Mouse (Mus musculus): ENCODE data around the gene Ano1. TPM values are rescaled to one million over a fixed set of nuclear protein-coding genes. Genes with fewer than 3 reads are reported as not detected.

Gene Ano1
- total and polyA plus RNA-seq, 2 experiments from 2014 or later = 5.8 to 8.3 TPM

DNA sequence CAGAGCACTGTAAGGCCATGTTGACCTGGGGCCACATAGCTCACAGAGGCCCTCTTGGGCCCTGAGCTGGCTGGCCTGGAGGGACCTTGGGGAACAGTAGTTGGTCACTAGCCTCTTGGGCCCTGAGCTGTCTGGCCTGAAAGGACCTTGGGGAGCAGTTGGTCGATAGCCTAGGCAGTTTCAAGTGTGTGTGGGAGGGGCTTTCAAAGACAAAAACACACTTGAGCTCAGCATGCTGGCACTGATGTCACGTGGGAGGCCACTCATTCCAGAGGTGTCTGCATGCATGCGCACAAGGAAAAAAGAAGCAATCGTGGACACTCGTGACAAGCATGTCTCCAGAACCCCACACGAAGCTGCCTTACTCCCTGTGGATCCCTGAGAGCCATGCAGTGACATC lies 136.4 kb downstream of the Ano1 start:
- no peaks in the 10 kb centered on the region for H3K36me3 ChIP-seq (ENCODE audit: insufficient read depth, low read length)
- no peaks in the 10 kb centered on the region for H3K9me3 ChIP-seq (ENCODE audit: low read length)
- no peak overlapping the region for H3K4me2 ChIP-seq (ENCODE audit: low read depth, low read length)
- H3K4me1 ChIP-seq (ENCODE audit: insufficient read depth, low read length) = no peaks in the 10 kb centered on the region; the same call in 1 of the 2 replicates
- TF ChIP-seq CTCF (IDR thresholded peaks at IDR 0.05; ENCODE audit: low read depth) = no peak
- H3K9ac ChIP-seq (replicated peaks; ENCODE audit: low read length) = no peak overlapping the region
- no peaks in the 10 kb centered on the region for H3K27me3 ChIP-seq (ENCODE audit: insufficient read depth, low read length)
- 72% methylated on average over 6 of the region's 6 CpGs for WGBS
- ATAC-seq (no peak), DNase-seq (ENCODE audit: low spot score) (no peak)
- H3K4me3 ChIP-seq (ENCODE audit: low read length) = no peak overlapping the region
- no peak overlapping the region for H3K27ac ChIP-seq

DNA sequence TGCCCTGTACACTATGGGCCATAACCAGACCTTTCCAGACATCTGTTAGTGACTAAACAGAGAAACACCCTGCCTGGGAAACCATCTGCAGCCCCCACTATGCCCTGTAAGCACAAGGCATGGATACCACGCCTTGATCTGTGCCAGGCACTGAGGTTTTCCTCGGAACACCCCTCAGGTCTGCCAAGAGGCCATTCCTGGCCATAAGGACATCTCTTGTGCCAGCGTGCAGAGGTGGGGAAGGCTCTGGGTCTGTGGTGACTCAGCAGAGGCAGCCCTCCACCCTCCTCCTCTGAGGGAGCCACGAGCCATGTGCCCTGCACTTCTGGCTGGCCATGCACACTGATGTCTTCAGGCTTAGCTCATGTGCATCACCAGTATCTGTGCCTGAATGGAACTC lies 138.9 kb downstream of the Ano1 start:
- no peak overlapping the region for H3K4me2 ChIP-seq (ENCODE audit: low read depth, low read length)
- no peaks in the 10 kb centered on the region; the same call in 1 of the 2 replicates for H3K4me1 ChIP-seq (ENCODE audit: insufficient read depth, low read length)
- WGBS = 60% methylated on average over 4 of the region's 4 CpGs
- ATAC-seq (peak; percentile 58), DNase-seq (ENCODE audit: low spot score) (peak; percentile 35)
- no peak overlapping the region for H3K27ac ChIP-seq
- no peak overlapping the region for H3K4me3 ChIP-seq (ENCODE audit: low read length)
- H3K9ac ChIP-seq (replicated peaks; ENCODE audit: low read length) = no peak overlapping the region
- H3K27me3 ChIP-seq (ENCODE audit: insufficient read depth, low read length) = no peaks in the 10 kb centered on the region
- no peaks in the 10 kb centered on the region for H3K36me3 ChIP-seq (ENCODE audit: insufficient read depth, low read length)
- no peak for TF ChIP-seq CTCF (IDR thresholded peaks at IDR 0.05; ENCODE audit: low read depth)
- no peaks in the 10 kb centered on the region for H3K9me3 ChIP-seq (ENCODE audit: low read length)

DNA sequence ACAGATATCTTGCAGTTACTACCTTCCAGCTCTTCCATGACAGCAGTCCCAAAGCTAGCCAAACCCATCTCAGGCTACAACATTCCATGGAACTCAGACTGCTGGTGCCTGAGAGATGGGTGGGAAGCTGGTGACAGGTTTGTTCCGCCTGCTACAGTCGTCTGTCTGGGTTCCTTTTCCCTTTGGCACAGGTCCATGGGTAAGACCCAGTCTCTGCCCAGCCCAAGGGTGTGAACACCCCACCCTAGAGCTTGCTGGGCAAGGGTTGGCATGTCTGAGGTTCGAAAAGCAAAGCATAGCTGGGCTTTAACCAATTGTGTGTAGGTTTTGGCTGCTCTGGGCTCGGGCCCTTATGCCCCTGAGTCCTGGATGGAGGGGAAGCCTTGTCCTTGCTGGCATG lies 139.4 kb downstream of the Ano1 start:
- Histone ChIP-seq H3K4me1 (ENCODE audit: insufficient read depth, low read length) (no peaks in the 10 kb centered on the region; the same call in 1 of the 2 replicates), H3K27me3 (ENCODE audit: insufficient read depth, low read length) (no peaks in the 10 kb centered on the region), H3K4me2 (ENCODE audit: low read depth, low read length) (no peak overlapping the region), H3K9ac (replicated peaks; ENCODE audit: low read length) (no peak overlapping the region), H3K36me3 (ENCODE audit: insufficient read depth, low read length) (no peaks in the 10 kb centered on the region), H3K4me3 (ENCODE audit: low read length) (no peak overlapping the region), H3K27ac (no peak overlapping the region), H3K9me3 (ENCODE audit: low read length) (no peaks in the 10 kb centered on the region)
- DNase-seq (ENCODE audit: low spot score) (no peak), ATAC-seq (0 out of 2 replicates have a peak, but pooled peaks have one; percentile 8)
- TF ChIP-seq CTCF (IDR thresholded peaks at IDR 0.05; ENCODE audit: low read depth) = no peak
- WGBS = 57% methylated on average over 4 of the region's 4 CpGs

DNA sequence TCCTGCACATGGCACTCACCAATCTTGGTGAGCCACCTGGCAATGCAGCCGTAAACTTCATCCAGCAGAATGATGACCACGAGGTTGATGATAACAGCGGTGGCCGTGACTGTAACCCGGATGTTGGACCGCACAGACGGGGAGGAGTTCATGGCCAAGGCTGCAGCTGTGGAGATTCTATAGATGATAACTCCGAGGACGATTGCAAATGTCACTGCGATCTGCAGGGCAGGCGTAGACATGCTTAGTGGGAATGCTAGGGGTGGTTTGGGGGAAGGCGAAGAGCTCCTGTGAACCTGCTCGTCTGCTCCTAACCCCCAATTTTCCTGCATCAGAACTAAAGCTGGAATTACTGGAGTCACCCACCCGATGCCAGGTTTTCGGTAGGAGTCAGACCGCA lies 140.2 kb downstream of the Ano1 start:
- H3K36me3 ChIP-seq (ENCODE audit: insufficient read depth, low read length) = no peaks in the 10 kb centered on the region
- no peaks in the 10 kb centered on the region for H3K27me3 ChIP-seq (ENCODE audit: insufficient read depth, low read length)
- no peaks in the 10 kb centered on the region; the same call in 1 of the 2 replicates for H3K4me1 ChIP-seq (ENCODE audit: insufficient read depth, low read length)
- no peak overlapping the region for H3K4me2 ChIP-seq (ENCODE audit: low read depth, low read length)
- no peak overlapping the region for H3K27ac ChIP-seq
- no peak for DNase-seq (ENCODE audit: low spot score)
- no peaks in the 10 kb centered on the region for H3K9me3 ChIP-seq (ENCODE audit: low read length)
- no peak overlapping the region for H3K4me3 ChIP-seq (ENCODE audit: low read length)
- no peak overlapping the region for H3K9ac ChIP-seq (replicated peaks; ENCODE audit: low read length)
- no peak for ATAC-seq
- WGBS = 94% methylated on average over 16 of the region's 16 CpGs
- no peak for TF ChIP-seq CTCF (IDR thresholded peaks at IDR 0.05; ENCODE audit: low read depth)

DNA sequence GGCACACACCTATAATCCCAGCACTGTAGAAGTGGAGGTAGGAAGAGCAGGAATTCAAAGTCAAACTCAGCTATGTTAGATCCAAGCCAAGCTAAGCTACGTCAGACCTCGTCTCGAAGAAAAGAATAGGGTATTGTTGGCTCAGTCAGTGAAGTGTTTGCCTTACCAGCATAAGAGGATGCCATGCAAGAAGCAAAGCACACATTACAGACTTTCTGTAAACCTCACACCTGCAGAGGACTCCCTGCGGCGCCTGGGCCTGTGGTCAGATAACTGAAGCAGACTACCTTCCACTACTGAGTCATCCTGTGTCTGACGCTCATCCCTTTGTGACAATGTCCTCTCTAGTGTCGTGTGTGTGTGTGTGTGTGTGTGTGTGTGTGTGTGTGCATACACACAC lies 142.2 kb downstream of the Ano1 start:
- Histone ChIP-seq H3K9me3 (ENCODE audit: low read length) (no peaks in the 10 kb centered on the region), H3K4me2 (ENCODE audit: low read depth, low read length) (no peak overlapping the region), H3K4me3 (ENCODE audit: low read length) (no peak overlapping the region), H3K36me3 (ENCODE audit: insufficient read depth, low read length) (no peaks in the 10 kb centered on the region), H3K4me1 (ENCODE audit: insufficient read depth, low read length) (no peaks in the 10 kb centered on the region; the same call in 1 of the 2 replicates), H3K27me3 (ENCODE audit: insufficient read depth, low read length) (no peaks in the 10 kb centered on the region), H3K9ac (replicated peaks; ENCODE audit: low read length) (no peak overlapping the region), H3K27ac (no peak overlapping the region)
- ATAC-seq (no peak), DNase-seq (ENCODE audit: low spot score) (no peak)
- 86% methylated on average over 7 of the region's 7 CpGs for WGBS
- TF ChIP-seq CTCF (IDR thresholded peaks at IDR 0.05; ENCODE audit: low read depth) = no peak

DNA sequence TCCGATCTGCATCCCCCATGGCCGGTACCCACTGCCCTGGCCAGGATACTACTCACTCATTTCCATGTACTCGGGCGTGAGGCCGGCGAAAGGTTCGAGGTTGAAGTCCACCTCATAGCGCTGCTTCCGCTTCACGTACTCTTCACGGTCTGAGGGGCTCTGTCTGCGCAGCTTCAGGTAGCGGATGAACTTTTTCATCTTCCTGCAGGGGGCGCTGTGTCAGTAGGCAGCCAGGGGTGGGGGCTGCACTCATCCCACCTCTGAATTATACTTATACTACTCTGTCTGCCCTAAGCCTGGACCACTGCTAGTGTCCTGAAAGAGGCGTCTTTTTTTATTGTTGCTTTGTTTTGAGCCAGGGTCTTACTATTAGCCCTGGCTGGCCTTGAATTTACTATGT lies 143.9 kb downstream of the Ano1 start:
- WGBS = 93% methylated on average over 15 of the region's 15 CpGs
- H3K4me2 ChIP-seq (ENCODE audit: low read depth, low read length) = no peak overlapping the region
- ATAC-seq = no peak
- H3K27me3 ChIP-seq (ENCODE audit: insufficient read depth, low read length) = no peaks in the 10 kb centered on the region
- no peak overlapping the region for H3K27ac ChIP-seq
- no peaks in the 10 kb centered on the region; the same call in 1 of the 2 replicates for H3K4me1 ChIP-seq (ENCODE audit: insufficient read depth, low read length)
- TF ChIP-seq CTCF (IDR thresholded peaks at IDR 0.05; ENCODE audit: low read depth) = peak; percentile 34; the same call in 1 of the 2 replicates
- DNase-seq (ENCODE audit: low spot score) = no peak
- no peak overlapping the region for H3K4me3 ChIP-seq (ENCODE audit: low read length)
- H3K9ac ChIP-seq (replicated peaks; ENCODE audit: low read length) = no peak overlapping the region
- no peaks in the 10 kb centered on the region for H3K36me3 ChIP-seq (ENCODE audit: insufficient read depth, low read length)
- no peaks in the 10 kb centered on the region for H3K9me3 ChIP-seq (ENCODE audit: low read length)

DNA sequence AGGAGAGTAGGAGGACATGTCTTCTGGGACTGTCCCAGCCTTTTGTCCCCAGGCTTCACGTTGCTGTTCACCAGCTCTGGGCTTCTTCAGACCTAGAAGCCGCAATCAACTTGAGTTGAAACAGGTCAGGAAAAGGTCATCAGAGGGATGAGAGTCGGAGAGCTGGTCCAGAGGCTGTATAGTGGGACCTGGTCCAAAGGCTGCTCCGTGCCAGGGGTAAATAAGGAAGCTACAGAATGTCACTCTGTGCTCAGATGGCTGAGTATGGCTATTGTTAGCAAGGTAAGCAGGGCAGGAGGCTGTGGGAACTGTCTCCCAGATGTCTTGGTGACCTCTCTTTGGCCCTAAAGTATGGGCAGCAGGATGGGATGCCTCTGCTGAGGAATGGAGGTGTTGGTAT lies 147.0 kb downstream of the Ano1 start:
- Histone ChIP-seq H3K36me3 (ENCODE audit: insufficient read depth, low read length) (no peaks in the 10 kb centered on the region), H3K4me2 (ENCODE audit: low read depth, low read length) (no peak overlapping the region), H3K27me3 (ENCODE audit: insufficient read depth, low read length) (no peaks in the 10 kb centered on the region), H3K27ac (no peak overlapping the region), H3K4me1 (ENCODE audit: insufficient read depth, low read length) (0 out of 2 replicates have a peak, but pooled peaks cover 4% of the 10 kb centered on the region), H3K9me3 (ENCODE audit: low read length) (no peaks in the 10 kb centered on the region), H3K4me3 (ENCODE audit: low read length) (no peak overlapping the region), H3K9ac (replicated peaks; ENCODE audit: low read length) (no peak overlapping the region)
- TF ChIP-seq CTCF (IDR thresholded peaks at IDR 0.05; ENCODE audit: low read depth) = no peak
- DNase-seq (ENCODE audit: low spot score) (no peak), ATAC-seq (no peak)
- WGBS = 73% methylated on average over 4 of the region's 4 CpGs

All from hindbrain, postnatal 0 days (tissue).